Mouse (Mus musculus) bone marrow macrophage, adult 2 months (primary cell): ENCODE results near the gene Dgkb. TPM values are rescaled to one million over a fixed set of nuclear protein-coding genes. Genes with fewer than 3 reads are reported as not detected.

Source experiments
- H3K27ac ChIP-seq: 2 replicates; pipeline ENCODE4 v1.5.1; 2012; ENCODE audit warnings: low read depth, low read length; ENCODE audit not compliant: insufficient read depth
- H3K4me1 ChIP-seq: 2 replicates; pipeline ENCODE4 v1.6.1; 2012; ENCODE audit warnings: low read length; ENCODE audit not compliant: control insufficient read depth, insufficient read depth
- H3K4me3 ChIP-seq: 2 replicates; pipeline ENCODE4 v1.5.1; 2012; ENCODE audit warnings: mild to moderate bottlenecking, low read length, moderate library complexity; ENCODE audit not compliant: insufficient read depth
- CTCF ChIP-seq: IDR thresholded peaks from 2 replicates; pipeline ENCODE4 v1.5.1; 2012; ENCODE audit warnings: low read depth, mild to moderate bottlenecking, low read length, moderate library complexity
- POLR2A ChIP-seq: IDR thresholded peaks from 2 replicates; pipeline ENCODE4 v1.6.1; 2012; ENCODE audit warnings: mild to moderate bottlenecking, low read depth, low read length, borderline replicate concordance
- polyA plus RNA-seq: library from polyadenylated mRNA; stranded (reverse); fragments of >200 nt; gene quantifications from 2 replicates; pipeline ENCODE4 v1.2.4, GENCODE M21; 2012; ENCODE audit not compliant: missing spikeins, insufficient read depth, insufficient read length

Gene Dgkb
- polyA plus RNA-seq, 1 experiment: not detected

DNA sequence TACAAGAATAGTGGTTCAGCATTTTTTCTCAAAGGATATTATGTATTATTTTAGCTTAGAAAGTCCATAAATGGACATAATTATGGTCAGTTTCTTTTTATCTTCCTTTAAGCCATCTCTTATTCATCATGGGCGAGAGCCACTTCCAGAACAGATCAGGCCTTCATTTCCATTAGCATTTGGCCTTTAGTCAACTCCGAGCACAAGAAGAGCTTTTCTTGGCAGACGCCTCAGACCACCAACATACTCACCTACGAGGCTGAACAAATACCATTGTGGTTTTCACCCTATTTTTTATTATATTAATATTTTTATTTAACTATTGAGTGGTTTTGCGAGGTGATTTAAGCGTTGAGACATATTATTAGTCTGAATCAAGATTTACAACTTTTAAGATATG is 759.6 kb downstream of the Dgkb start:
- no peak overlapping the region for H3K4me3 ChIP-seq
- TF ChIP-seq POLR2A: no peak
- TF ChIP-seq CTCF: no peak

DNA sequence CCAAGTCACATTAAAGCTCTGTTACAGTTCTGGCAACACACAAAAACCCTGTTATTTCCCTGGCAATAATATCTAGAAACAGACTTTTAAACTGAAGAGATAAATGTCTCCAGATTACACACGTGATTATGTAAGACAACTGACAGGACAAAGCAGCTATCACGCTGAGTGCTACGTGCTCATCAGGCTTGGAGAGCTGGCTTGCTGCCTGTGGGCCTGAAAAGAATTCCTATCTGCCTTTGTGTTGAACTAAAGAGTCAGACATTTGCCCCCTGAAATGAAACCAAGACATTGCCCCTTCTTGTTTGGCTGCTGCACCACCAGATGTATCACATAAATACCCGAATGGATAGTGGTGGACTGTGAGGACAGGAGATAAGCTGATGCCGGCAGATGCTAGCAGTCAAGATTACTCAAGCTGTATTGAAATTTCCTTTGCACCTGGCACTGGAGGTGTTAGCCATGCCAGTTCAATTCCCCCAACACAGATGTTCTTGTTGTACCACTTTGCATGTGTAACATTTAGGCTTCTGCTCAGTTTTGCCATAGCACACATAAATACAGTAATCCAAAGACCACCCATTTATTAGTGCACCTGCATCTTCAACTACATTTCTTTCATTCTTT is 761.8 kb downstream of the Dgkb start:
- no peak overlapping the region for H3K27ac ChIP-seq
- TF ChIP-seq POLR2A: no peak
- TF ChIP-seq CTCF: no peak

More for the DNA sequence above, 759.6 kb downstream of the Dgkb start:
- no peaks in the 10 kb centered on the region for H3K4me1 ChIP-seq
- H3K27ac ChIP-seq: no peak overlapping the region

DNA sequence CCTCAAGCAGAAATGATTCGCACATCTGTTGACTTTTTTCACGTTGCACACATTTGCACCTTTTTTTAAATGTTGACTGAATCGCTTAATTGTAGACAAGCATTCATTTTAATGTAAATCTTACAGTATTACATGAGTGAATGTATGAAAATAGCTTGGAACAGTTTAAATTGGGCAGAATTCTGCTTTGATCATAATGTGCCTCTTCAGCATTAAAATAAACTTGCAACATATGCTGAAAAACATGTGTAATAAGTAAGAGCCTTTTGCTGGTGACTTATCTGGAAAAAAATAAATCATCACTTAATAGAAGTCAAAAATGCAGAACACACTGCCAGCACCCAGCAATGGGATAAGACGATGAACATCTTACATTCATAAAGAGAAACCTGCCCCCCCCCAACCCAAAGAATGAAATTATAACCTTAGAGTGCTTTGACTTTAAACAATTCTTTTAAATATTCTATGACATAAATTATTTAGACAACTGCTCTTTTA is 768.9 kb downstream of the Dgkb start:
- no peak overlapping the region for H3K27ac ChIP-seq
- H3K4me1 ChIP-seq: 0 out of 2 replicates have a peak, but pooled peaks cover 2% of the 10 kb centered on the region
- TF ChIP-seq POLR2A: no peak
- TF ChIP-seq CTCF: no peak
- H3K4me3 ChIP-seq: no peak overlapping the region

More for the DNA sequence above, 761.8 kb downstream of the Dgkb start:
- H3K4me1 ChIP-seq: no peaks in the 10 kb centered on the region
- no peak overlapping the region for H3K4me3 ChIP-seq

DNA sequence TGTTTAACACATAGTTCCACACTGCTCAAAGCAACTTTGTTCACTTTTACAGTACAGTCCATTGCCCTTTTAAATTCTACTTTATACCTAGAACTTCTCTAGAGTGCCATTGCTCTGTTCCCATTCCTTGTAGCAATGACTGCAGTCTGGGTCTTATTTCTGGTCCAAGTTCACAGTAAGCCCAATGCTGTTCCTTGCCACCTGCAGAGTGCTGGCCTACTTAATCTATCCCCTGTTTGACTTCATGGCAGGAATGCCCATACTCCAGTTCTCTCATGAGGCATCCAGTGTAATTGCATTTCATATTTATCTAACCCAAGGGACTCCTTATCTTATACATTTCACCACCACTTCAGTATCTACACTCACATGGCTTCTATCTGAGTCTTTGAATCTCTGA is 772.4 kb downstream of the Dgkb start:
- TF ChIP-seq POLR2A: no peak
- no peak for TF ChIP-seq CTCF
- H3K4me1 ChIP-seq: peaks cover 7% of the 10 kb centered on the region; the same call in 1 of the 2 replicates
- H3K4me3 ChIP-seq: no peak overlapping the region
- H3K27ac ChIP-seq: no peak overlapping the region

DNA sequence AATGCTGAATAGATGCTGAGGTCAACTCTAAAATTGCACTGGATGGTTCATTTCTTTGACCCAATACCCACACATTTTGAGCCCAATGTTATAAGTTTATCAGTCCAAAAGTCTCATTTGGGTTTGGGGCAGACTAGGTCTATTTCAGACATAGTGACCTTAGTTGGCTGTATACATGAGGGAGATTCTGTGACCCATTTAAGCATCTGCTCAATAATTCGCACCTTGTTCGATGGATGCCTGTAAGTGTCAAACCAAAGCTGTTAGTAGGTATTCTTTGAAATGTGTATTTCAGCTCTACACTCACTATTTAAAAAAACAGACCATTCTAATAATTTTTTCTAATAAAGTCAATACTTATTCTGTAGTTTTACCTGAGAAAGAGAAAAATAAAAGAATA is 776.1 kb downstream of the Dgkb start:
- Histone ChIP-seq H3K4me1 (peaks cover 7% of the 10 kb centered on the region; the same call in 1 of the 2 replicates), H3K27ac (no peak overlapping the region), H3K4me3 (no peak overlapping the region)
- TF ChIP-seq POLR2A: no peak
- TF ChIP-seq CTCF: no peak

DNA sequence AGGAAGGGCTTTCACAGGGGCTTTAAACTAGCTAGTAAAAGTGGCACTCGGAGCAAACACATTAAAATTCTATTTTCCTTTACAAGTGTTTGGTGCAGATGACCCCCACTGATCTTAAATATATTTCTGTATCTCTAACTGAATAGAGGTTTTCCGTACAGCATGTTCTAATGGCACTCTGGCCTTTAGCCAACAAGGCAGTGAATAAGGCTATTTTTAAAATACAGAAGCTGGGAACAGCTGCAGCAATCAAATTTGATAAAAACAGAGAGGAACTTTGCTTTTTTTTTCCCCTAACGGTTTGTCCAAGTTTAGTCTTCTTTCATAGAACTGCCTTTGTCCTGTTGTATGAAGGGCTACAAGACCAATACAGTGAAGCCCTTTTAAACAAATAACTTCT is 776.5 kb downstream of the Dgkb start:
- no peak overlapping the region for H3K4me3 ChIP-seq
- TF ChIP-seq CTCF (no peak), POLR2A (no peak)
- H3K27ac ChIP-seq: no peak overlapping the region
- H3K4me1 ChIP-seq: peaks cover 7% of the 10 kb centered on the region; the same call in 1 of the 2 replicates

DNA sequence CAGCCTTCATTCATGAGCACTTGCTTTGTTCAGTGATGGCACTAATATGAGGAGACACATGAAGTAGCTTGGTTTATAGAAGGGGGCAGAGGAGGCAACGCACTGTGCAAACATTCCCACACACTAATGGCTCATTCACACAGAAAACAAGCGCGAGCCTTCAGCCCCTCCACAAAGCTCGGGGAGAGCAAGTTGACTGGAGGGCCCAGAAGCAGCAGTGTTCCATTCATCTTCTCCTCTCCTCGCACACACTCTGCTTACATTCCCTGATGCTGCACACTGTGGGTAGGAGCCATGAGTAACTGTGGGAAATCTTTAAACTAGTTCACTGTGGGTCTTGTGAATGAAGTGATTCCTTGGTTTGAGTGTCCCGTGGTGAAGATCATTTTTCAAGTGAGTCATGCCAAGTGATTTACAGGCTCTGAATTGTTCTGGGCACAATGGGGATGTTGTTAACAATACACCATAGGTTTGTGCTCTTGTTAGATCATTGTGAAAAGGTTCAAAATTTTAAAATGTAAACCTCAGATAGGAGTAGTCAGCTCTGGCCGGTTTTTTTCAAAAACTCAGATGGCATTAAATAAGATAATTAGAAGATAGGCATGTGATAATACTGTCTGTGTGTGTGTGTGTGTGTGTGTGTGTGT is 779.0 kb downstream of the Dgkb start:
- Histone ChIP-seq H3K27ac (no peak overlapping the region), H3K4me1 (peaks cover 5% of the 10 kb centered on the region; the same call in 1 of the 2 replicates), H3K4me3 (no peak overlapping the region)
- TF ChIP-seq POLR2A (no peak), CTCF (no peak)

DNA sequence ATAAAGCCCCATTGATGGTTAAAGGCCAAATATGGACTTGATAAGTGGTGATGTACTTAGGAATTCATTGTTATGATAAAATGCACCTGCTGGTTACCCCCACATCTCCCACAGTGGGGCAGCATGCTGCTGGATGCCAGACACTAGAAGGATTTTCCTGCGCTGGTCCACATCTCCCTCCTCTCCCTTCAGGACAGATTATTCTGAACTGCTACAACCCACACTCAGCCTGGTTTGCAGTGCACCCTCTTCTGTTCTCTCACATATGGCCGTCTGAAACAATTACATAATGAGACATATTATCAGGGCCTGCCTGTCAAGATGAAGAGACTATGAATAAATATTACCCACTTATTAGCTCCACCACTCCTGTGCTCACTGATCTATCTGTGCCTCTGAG is 780.6 kb downstream of the Dgkb start:
- peaks cover 5% of the 10 kb centered on the region; the same call in 1 of the 2 replicates for H3K4me1 ChIP-seq
- no peak for TF ChIP-seq CTCF
- no peak for TF ChIP-seq POLR2A
- H3K27ac ChIP-seq: no peak overlapping the region
- no peak overlapping the region for H3K4me3 ChIP-seq

DNA sequence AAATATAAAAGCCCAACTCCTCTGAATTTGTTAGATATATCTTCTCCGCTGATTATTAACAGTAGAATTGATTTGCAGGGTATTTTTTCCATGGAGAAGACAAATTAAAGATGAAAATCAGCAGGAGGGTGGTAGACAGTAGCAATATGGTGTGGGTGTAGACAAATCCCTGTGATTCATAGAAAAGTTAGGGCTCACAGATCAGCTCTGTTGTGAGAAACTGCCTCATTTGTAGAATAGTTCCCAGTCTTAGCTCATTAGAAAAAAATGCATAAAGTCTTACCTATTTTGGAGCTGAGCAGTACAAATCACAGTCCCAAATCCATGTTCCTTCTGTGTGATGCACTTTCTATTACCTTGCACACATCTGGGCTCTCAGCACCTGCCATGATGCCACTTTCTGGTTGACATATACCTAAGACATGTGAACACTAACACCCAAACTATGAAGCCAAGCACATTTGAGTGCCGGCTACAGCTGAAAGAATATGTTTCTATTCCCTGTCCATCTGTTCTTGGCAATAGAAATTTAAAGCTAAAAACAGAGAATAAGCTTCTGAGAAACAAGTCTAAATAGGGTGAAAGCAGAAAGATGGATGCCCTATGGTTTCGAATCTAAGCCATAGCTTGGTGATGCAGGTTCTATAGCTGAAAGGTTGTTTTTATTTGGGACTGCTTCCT is 782.8 kb downstream of the Dgkb start:
- TF ChIP-seq POLR2A (no peak), CTCF (no peak)
- Histone ChIP-seq H3K4me1 (no peaks in the 10 kb centered on the region), H3K27ac (no peak overlapping the region), H3K4me3 (no peak overlapping the region)

DNA sequence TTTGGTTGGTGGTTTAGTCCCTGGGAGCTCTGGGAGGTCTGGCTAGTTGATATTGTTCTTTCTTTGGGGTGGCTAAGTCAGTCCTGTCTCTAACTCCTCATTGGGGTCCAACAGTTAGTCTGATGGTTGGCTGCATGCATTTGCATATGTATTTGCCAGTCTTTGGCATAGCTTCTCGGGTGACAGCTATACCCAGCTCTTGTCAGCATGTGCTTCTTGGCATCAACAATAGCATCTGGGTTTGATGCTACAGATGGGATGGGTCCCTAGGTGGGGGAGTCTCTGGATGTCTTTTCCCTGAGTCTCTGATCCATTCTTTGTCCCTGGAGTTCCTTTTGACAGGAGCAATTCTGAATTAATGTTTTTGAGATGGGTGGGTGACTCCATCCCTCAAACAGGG is 790.6 kb downstream of the Dgkb start:
- Histone ChIP-seq H3K27ac (no peak overlapping the region), H3K4me1 (no peaks in the 10 kb centered on the region), H3K4me3 (no peak overlapping the region)
- TF ChIP-seq POLR2A (no peak), CTCF (no peak)
